Mouse (Mus musculus) heart, postnatal 0 days (tissue): Measurements from ENCODE around the gene Tma7.

Experiments
- CTCF ChIP-seq: IDR thresholded peaks from 2 replicates; pipeline ENCODE4 v1.5.1; 2016; ENCODE audit warnings: antibody characterized with exemption, control low read depth, low read depth
- EP300 ChIP-seq: IDR thresholded peaks from 2 replicates; pipeline ENCODE4 v1.6.1; 2016; ENCODE audit warnings: antibody characterized with exemption, low read depth

DNA sequence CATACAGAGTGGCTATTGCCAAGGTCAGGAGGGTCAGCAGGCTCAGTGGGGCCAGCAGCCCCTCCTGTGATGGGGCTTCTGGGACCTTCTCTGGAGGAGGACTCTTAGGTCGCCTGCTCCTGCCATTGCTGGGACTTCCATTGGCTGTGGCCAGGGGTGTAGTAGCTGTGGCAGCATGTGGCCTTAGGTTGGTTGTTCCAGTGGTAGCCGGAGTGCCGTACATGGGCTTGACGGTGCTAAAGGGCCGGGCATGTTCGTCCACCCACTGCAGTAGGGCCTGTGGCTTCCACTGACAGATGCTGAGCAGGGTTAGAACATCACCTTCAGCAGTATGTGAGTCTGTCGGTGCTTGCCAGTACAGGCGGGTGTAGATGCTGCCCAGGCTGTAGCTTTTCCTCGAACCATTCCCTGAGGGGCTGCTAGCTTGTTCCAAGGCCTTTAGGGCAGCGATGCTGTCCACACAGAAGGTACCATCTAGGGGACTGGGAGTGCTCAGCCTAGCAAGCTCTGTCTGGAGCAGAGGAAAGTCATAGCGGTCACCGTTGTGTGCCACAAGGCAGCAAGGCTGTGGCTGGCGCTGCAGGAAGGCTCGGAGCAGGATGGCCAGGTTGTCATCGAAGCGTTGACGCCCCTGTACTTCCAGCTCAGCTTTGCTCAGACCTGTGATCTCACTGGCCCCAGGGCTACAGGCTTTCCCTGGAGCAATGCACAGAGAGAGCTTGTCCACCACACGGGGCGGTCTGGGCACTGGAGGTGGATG, 24.2 kb downstream of the Tma7 start:
- TF ChIP-seq CTCF (no peak), EP300 (no peak)
